Mouse (Mus musculus) hindbrain, embryonic 10.5 days (tissue): ENCODE data around the gene Slc52a3. TPM values are rescaled to one million over a fixed set of nuclear protein-coding genes. Genes with fewer than 3 reads are reported as not detected.

ENCODE experiments used
- DNase-seq: peaks from one replicate; pipeline ENCODE4 v3.0.0-alpha.2; 2017; ENCODE audit warnings: low spot score
- H3K27ac ChIP-seq: fragments of 300-500 bp; sonication (generic); 2 replicates; pipeline ENCODE4 v1.5.1; 2016; ENCODE audit warnings: mild to moderate bottlenecking, moderate library complexity
- H3K27me3 ChIP-seq: fragments of 300-500 bp; sonication (generic); 2 replicates; pipeline ENCODE4 v1.6.1; 2016; ENCODE audit warnings: mild to moderate bottlenecking; ENCODE audit not compliant: poor library complexity, insufficient read depth, severe bottlenecking
- H3K36me3 ChIP-seq: fragments of 300-500 bp; sonication (generic); 2 replicates; pipeline ENCODE4 v1.6.1; 2016; ENCODE audit warnings: mild to moderate bottlenecking, moderate library complexity
- H3K4me1 ChIP-seq: fragments of 300-500 bp; sonication (generic); replicated peaks from 2 replicates; pipeline ENCODE4 v1.6.1; 2016; ENCODE audit warnings: mild to moderate bottlenecking
- H3K4me3 ChIP-seq: fragments of 300-500 bp; sonication (generic); 2 replicates; pipeline ENCODE4 v1.5.1; 2016; ENCODE audit warnings: mild to moderate bottlenecking, moderate library complexity
- H3K9me3 ChIP-seq: fragments of 300-500 bp; sonication (generic); 2 replicates; pipeline ENCODE4 v1.6.1; 2016; ENCODE audit warnings: mild to moderate bottlenecking, moderate library complexity
- WGBS: fragments of 180-500 bp; shearing (Covaris S2); methylation state at CpG from one replicate; pipeline ENCODE4 v1.1.7; 2016; 5-methylcytosine and 5-hydroxymethylcytosine counted together
- polyA plus RNA-seq: library from polyadenylated mRNA; unstranded; fragments of >200 nt; fragmentation: Nextera tagmentation; extraction: Ambion mirVana; gene quantifications from 2 replicates; pipeline ENCODE4 v1.2.1, GENCODE M21; 2016

Gene Slc52a3
- polyA plus RNA-seq, 1 experiment from 2014 or later, result 1.3 TPM

DNA sequence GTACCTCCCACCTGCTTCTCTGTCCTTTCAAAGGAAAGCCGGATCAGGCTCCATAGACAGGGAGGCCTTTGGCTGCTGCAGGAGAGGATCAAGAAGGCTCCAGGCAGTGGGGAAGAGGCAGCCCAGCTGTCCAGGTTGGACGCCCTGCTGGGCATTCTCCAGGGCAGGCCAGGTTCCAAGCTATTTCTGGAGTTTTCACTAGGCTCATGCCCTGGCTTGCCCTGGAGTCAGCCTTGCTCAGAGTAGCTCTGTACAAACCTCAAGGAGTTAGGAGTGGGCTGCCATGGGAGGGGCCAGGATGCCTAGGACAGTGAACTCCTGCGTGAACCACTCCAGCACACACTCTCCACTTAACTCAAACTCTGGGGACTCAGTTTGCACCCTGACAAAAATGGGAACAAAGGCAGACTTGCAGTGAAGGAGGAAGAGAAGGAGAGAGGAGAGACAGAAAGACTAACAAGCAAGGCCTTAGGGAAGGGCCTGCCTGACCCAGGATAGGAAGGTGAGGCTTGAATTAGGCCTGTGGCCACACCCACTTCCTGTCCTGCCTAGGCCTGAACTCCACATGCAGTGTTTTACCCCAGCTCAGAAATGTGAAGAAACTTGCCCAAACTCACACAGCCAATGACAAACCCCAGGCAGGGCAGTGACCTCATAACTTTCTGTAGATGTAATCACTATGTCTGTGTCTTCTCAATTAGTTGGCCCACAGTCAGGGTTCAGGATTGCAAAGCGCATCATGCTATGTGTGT is 18.4 kb upstream of the Slc52a3 start:
- Histone ChIP-seq H3K27ac (peak overlapping the region; percentile 67; the same call in 1 of the 2 replicates), H3K36me3 (peaks cover 24% of the 10 kb centered on the region), H3K4me1 (peaks cover 73% of the 10 kb centered on the region), H3K9me3 (no peaks in the 10 kb centered on the region), H3K27me3 (peaks cover 27% of the 10 kb centered on the region), H3K4me3 (peak overlapping the region; percentile 87; the same call in 1 of the 2 replicates)
- 83% methylated on average over 4 of the region's 4 CpGs for WGBS
- DNase-seq, result no peak

DNA sequence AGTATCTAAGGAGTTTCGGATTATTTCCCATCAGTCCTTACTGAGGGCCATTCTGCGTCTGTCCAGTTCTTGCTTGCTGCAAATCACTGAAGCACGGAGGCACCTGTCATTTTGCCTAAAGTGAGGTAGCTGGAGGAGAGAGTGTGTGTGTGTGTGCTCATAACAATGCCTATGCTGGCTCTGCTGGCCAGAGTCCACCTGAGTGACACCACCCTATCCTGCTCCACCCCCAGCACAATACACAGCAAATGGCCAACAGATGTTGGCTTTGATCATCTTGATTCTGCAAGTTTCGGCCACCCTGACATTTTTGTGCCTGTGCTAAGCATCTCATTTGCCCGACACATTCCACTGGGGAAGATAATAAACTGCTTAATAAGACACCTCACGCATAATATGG is 17.8 kb upstream of the Slc52a3 start:
- H3K36me3 ChIP-seq, result peaks cover 24% of the 10 kb centered on the region
- H3K4me3 ChIP-seq, result peak overlapping the region; percentile 87
- 74% methylated on average over 6 of the region's 6 CpGs for WGBS
- H3K4me1 ChIP-seq, result peaks cover 66% of the 10 kb centered on the region
- DNase-seq, result no peak
- peaks cover 23% of the 10 kb centered on the region for H3K27me3 ChIP-seq
- H3K27ac ChIP-seq, result peak overlapping the region; percentile 96
- H3K9me3 ChIP-seq, result no peaks in the 10 kb centered on the region

DNA sequence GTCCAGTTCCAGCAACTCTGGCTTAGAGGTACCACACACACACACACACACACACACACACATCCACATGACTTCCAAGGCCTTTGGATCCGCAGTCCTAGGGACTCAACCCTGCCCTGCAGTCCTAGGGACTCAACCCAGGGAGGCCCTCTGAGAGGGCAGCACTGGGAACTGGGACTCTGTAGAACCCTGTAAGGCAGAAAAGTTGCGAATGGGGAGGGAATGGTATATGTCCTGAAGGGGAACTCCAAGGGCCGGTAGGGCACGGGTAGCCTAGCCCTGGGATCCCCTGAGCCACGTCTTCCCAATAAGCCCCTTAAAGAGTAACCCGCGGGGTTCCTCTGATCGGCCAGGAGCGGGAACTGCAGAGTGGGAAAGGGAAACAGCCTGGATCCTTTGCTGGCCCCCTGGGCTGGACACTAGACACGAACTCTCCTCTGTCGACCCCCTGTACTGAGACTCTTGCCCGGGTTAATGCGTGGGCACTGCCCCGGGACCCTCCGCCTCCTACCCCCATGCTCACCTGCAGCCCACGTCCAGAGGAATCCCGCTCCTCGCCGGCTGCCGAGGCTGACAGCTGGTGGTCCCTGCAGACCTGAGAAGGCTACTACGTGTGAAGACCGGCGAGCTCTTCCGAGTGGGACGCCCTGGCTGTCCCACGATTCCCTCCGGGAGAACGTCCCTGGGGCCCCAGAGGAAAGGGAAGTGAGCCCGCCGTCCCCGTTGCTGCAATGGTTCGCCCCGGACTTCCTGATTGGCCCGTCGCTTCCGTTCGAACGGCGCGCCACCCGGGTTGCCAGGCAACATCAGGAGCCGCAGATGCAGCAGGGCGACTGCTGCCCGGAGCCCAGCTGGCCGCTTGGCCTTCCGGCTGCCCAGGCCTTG is 16.6 kb upstream of the Slc52a3 start, which contains the start of gene Fam110a:
Fam110a (minus strand) TSS at position 750 of the 885 bp plus-strand sequence.
- Histone ChIP-seq H3K27me3 (peaks cover 10% of the 10 kb centered on the region), H3K36me3 (peaks cover 24% of the 10 kb centered on the region), H3K4me1 (peaks cover 59% of the 10 kb centered on the region), H3K27ac (peak within 1 kb of the TSS; percentile 96), H3K4me3 (peak within 1 kb of the TSS; percentile 87), H3K9me3 (no peaks in the 10 kb centered on the region)
- under 1% methylated on average over 46 of the region's 46 CpGs for WGBS
- DNase-seq, result peak; percentile 94

- Histone ChIP-seq H3K4me1 (peaks cover 55% of the 10 kb centered on the region), H3K27ac (peak overlapping the region; percentile 96), H3K4me3 (peak overlapping the region; percentile 87), H3K36me3 (peaks cover 24% of the 10 kb centered on the region), H3K9me3 (no peaks in the 10 kb centered on the region), H3K27me3 (peaks cover 4% of the 10 kb centered on the region)
- DNase-seq, result no peak
- 37% methylated on average over 3 of the region's 3 CpGs for WGBS
Measured at GRCm38 (mm10) chr2:151980355-151980693, 16.0 kb upstream of the Slc52a3 start.

- 82% methylated on average over 6 of the region's 6 CpGs for WGBS
- no peak overlapping the region for H3K27ac ChIP-seq
Measured at GRCm38 (mm10) chr2:151981268-151981667, 15.0 kb upstream of the Slc52a3 start.

GRCm38 (mm10) chr2:151982476-151982875 is 13.8 kb upstream of the Slc52a3 start:
- Histone ChIP-seq H3K27ac (no peak overlapping the region), H3K36me3 (peaks cover 5% of the 10 kb centered on the region; the same call in 1 of the 2 replicates), H3K4me1 (peaks cover 37% of the 10 kb centered on the region), H3K4me3 (no peak overlapping the region), H3K27me3 (no peaks in the 10 kb centered on the region; the same call in 1 of the 2 replicates), H3K9me3 (no peaks in the 10 kb centered on the region)
- DNase-seq, result no peak

More at GRCm38 (mm10) chr2:151981268-151981667, 15.0 kb upstream of the Slc52a3 start:
- Histone ChIP-seq H3K4me3 (no peak overlapping the region), H3K27me3 (no peaks in the 10 kb centered on the region; the same call in 1 of the 2 replicates), H3K9me3 (no peaks in the 10 kb centered on the region), H3K4me1 (peaks cover 49% of the 10 kb centered on the region), H3K36me3 (peaks cover 17% of the 10 kb centered on the region)
- no peak for DNase-seq

- no peak for DNase-seq
- no peaks in the 10 kb centered on the region for H3K36me3 ChIP-seq
- H3K27me3 ChIP-seq, result no peaks in the 10 kb centered on the region; the same call in 1 of the 2 replicates
- H3K9me3 ChIP-seq, result no peaks in the 10 kb centered on the region
- 76% methylated on average over 9 of the region's 9 CpGs for WGBS
- H3K27ac ChIP-seq, result peak overlapping the region; percentile 9; the same call in 1 of the 2 replicates
- no peak overlapping the region for H3K4me3 ChIP-seq
- peaks cover 22% of the 10 kb centered on the region for H3K4me1 ChIP-seq
Measured at GRCm38 (mm10) chr2:151984019-151984418, 12.3 kb upstream of the Slc52a3 start.

DNA sequence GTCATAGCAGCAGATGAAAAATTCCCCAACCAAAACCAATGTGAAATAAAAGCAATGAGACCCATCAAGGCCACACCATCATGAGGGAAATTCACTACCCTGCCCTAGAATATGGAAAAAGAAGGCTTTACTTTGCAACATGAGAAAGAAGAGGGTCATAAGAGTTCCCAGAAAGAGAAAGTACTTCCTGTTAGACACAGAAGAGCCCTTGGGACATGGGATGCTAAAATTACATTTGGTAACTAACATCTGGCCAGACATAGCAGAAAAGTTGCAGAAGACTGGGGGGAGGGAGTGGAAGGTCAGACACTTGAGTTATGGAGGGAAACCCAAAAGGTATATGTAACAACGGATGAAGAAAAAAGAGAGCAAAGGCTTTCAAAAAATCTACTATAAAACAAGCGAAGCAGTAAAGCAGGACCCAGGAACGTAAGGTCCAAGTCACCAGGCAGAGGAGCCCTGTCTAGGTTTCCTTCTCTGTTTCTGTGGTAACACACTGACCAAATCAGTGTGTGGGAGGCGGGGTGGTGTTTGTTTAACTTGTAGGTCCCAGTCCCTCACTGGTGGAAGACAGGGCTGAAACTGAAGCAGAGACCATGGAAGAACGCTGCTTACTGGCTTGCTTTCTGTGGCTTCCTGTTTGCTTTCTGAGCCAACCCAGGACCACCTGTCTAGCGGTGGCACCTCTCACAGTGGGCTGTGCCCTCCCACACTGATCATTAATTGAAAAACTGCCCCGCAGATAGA is 10.7 kb upstream of the Slc52a3 start:
- Histone ChIP-seq H3K27me3 (no peaks in the 10 kb centered on the region; the same call in 1 of the 2 replicates), H3K4me3 (no peak overlapping the region), H3K27ac (no peak overlapping the region), H3K9me3 (no peaks in the 10 kb centered on the region), H3K4me1 (peaks cover 11% of the 10 kb centered on the region), H3K36me3 (no peaks in the 10 kb centered on the region)
- no peak for DNase-seq
- WGBS, result 70% methylated on average over 7 of the region's 7 CpGs

DNA sequence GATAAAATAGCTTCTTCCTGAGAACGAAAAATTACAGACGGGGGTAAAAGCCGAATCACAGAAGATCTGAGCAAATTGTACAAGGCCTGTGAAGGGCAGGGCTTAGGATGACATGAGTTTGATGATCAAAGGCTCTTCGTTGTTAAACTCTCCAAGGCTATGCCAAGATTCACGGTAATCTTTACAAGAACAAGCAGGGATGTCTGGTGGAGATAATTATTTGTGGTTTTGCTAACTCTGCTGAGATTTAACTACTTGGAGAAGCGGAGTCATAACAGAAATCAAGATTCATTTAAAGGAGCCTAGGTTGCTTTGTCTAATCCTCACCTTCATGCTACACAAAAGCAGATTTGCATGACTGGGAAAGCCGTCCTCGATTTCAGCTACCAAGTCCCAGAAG is 9.4 kb upstream of the Slc52a3 start:
- no peak overlapping the region for H3K4me3 ChIP-seq
- H3K4me1 ChIP-seq, result peaks cover 22% of the 10 kb centered on the region
- no peak for DNase-seq
- H3K9me3 ChIP-seq, result no peaks in the 10 kb centered on the region
- no peak overlapping the region for H3K27ac ChIP-seq
- H3K36me3 ChIP-seq, result no peaks in the 10 kb centered on the region
- WGBS, result 85% methylated on average over 8 of the region's 8 CpGs
- H3K27me3 ChIP-seq, result no peaks in the 10 kb centered on the region; the same call in 1 of the 2 replicates

GRCm38 (mm10) chr2:151988978-151989377 is 7.3 kb upstream of the Slc52a3 start:
- Histone ChIP-seq H3K4me1 (peaks cover 35% of the 10 kb centered on the region), H3K36me3 (no peaks in the 10 kb centered on the region), H3K27me3 (peaks cover 11% of the 10 kb centered on the region), H3K27ac (no peak overlapping the region), H3K4me3 (no peak overlapping the region), H3K9me3 (no peaks in the 10 kb centered on the region)
- no peak for DNase-seq
- WGBS, result 68% methylated on average over 2 of the region's 2 CpGs

DNA sequence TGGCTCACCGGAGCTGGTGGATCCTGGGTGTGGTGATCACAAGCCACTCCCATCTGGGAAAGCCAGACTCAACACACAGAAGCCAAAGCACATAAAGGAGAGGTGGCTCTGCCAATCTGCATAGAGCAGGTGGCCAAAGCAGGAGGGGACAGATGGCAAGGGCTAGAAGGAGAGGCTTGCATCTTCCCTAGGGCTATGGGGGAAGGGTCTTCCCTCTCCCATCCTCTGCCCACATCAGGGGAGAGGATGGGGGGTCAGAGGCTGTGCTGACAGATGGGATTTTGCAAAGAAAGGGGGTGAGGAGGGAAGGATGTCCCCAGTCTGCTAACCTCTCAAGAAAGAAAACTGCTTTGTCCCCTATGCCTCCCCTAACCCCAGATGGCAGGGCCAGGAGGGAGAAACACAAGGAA is 5.3 kb upstream of the Slc52a3 start:
- peaks cover 44% of the 10 kb centered on the region for H3K4me1 ChIP-seq
- no peaks in the 10 kb centered on the region for H3K36me3 ChIP-seq
- H3K4me3 ChIP-seq, result no peak overlapping the region
- H3K27me3 ChIP-seq, result peaks cover 30% of the 10 kb centered on the region
- peak overlapping the region; percentile 77 for H3K27ac ChIP-seq
- no peaks in the 10 kb centered on the region for H3K9me3 ChIP-seq
- WGBS, result 20% methylated on average over 1 of the region's 1 CpGs
- peak; percentile 66 for DNase-seq

- Histone ChIP-seq H3K9me3 (no peaks in the 10 kb centered on the region), H3K4me1 (peaks cover 44% of the 10 kb centered on the region), H3K36me3 (no peaks in the 10 kb centered on the region), H3K27ac (peak overlapping the region; percentile 77), H3K27me3 (peaks cover 34% of the 10 kb centered on the region), H3K4me3 (no peak overlapping the region)
- DNase-seq, result no peak
- whole genome bisulfite sequencing, result 35% methylated on average over 5 of the region's 5 CpGs
Measured at GRCm38 (mm10) chr2:151991446-151991845, 4.9 kb upstream of the Slc52a3 start.
